Mouse (Mus musculus): ENCODE results near the gene Entpd3. TPM values are rescaled to one million over a fixed set of nuclear protein-coding genes. Genes with fewer than 3 reads are reported as not detected.

Gene Entpd3
- polyA plus RNA-seq, 1 experiment = 0.06 TPM

DNA sequence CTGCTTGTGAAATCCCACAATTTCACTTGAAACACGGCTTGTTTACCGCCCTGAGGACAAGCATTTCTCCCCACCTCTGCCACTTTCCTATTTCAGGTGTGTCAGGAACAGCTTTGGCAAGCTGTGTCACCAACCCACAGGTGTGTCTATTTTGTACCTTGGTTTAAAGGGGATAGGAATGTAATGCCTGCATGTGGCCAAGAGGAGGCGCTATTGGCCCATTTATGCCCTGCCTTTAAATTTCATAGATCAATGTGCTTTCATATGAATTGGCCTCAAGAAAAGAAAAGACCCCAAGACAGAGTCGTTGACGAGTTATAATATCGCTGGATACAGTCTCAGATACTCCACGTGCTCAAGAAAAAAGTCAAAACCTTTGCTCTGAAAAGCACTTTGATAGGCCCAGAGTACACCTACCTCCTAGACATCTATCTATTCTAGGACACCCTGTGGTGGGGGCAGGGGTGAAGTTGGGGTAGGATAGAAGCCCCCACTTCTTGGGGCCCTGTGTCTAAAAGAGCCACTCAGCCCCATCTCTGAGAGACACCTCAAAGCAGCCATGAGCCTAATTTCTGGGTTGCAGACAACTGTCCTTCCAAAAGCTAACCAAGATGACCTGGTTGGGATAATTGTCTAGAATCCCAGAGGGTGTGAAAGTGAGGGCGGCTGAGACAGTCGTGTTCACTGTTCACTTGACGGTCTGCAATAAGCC is 38.3 kb upstream of the Entpd3 start:
- TF ChIP-seq POLR2A (IDR thresholded peaks at IDR 0.05; ENCODE audit: control insufficient read depth, low read depth, low read length) = no peak
- no peak; the same call in 1 of the 2 replicates for TF ChIP-seq CTCF (IDR thresholded peaks at IDR 0.05; ENCODE audit: control insufficient read depth, insufficient read depth, insufficient replicate concordance, low read depth, low read length)
- H3K4me1 ChIP-seq (ENCODE audit: control insufficient read depth, insufficient read depth, low read length) = no peaks in the 10 kb centered on the region; the same call in 1 of the 2 replicates
- no peaks in the 10 kb centered on the region for H3K36me3 ChIP-seq (ENCODE audit: control insufficient read depth, insufficient read depth, low read length)
- H3K27me3 ChIP-seq (ENCODE audit: control insufficient read depth, insufficient read depth, low read length) = no peaks in the 10 kb centered on the region
- H3K4me3 ChIP-seq (ENCODE audit: control insufficient read depth, low read depth, low read length) = no peak overlapping the region
- no peak overlapping the region for H3K27ac ChIP-seq (ENCODE audit: control insufficient read depth, insufficient read depth, low read depth, low read length)

DNA sequence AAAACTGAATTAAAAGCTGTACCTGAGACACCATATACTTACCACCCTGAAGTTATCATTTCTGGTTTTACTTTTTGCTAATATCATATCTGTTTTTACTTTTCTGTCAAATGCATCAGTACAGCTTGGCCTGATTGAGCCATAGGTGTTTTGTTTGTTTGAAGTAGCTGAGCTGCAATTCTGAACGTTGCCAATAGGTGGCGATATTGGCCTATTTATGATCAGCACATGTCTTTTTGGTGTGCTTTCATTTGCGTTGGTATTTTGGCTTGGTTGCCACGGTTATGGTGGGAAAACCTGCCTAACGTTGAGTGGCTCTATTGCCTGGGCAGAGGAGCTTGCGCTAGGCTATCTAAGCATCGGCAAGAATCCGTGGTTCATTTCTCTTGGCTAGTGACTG is 37.6 kb upstream of the Entpd3 start:
- no peak for TF ChIP-seq POLR2A (IDR thresholded peaks at IDR 0.05; ENCODE audit: control insufficient read depth, low read depth, low read length)
- peak; percentile 42; the same call in 1 of the 2 replicates for TF ChIP-seq CTCF (IDR thresholded peaks at IDR 0.05; ENCODE audit: control insufficient read depth, insufficient read depth, insufficient replicate concordance, low read depth, low read length)
- Histone ChIP-seq H3K4me1 (ENCODE audit: control insufficient read depth, insufficient read depth, low read length) (no peaks in the 10 kb centered on the region; the same call in 1 of the 2 replicates), H3K4me3 (ENCODE audit: control insufficient read depth, low read depth, low read length) (no peak overlapping the region), H3K36me3 (ENCODE audit: control insufficient read depth, insufficient read depth, low read length) (no peaks in the 10 kb centered on the region), H3K27ac (ENCODE audit: control insufficient read depth, insufficient read depth, low read depth, low read length) (no peak overlapping the region), H3K27me3 (ENCODE audit: control insufficient read depth, insufficient read depth, low read length) (no peaks in the 10 kb centered on the region)

DNA sequence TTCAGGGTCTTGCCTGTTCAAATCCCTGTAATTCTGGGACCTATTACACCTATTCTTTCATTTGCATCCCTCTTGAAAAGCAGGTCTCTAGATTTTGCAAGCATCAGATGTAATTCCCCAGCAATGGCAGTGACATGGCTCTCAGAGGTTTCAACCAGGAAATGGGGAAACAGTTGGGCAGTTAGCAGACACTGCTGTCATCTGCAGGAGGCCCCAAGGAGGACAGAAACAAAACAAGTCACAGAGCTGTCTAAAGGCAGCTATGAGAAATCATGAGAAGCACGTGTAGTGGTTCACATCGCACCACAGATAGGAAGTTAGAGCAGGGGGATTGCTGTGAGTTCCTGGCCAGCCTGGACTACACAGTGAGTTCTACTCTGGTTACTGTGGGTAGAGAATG is 35.2 kb upstream of the Entpd3 start:
- H3K36me3 ChIP-seq (ENCODE audit: control insufficient read depth, insufficient read depth, low read length) = no peaks in the 10 kb centered on the region
- H3K4me3 ChIP-seq (ENCODE audit: control insufficient read depth, low read depth, low read length) = no peak overlapping the region
- no peak overlapping the region for H3K27ac ChIP-seq (ENCODE audit: control insufficient read depth, insufficient read depth, low read depth, low read length)
- no peaks in the 10 kb centered on the region; the same call in 1 of the 2 replicates for H3K4me1 ChIP-seq (ENCODE audit: control insufficient read depth, insufficient read depth, low read length)
- TF ChIP-seq POLR2A (IDR thresholded peaks at IDR 0.05; ENCODE audit: control insufficient read depth, low read depth, low read length) (no peak), CTCF (IDR thresholded peaks at IDR 0.05; ENCODE audit: control insufficient read depth, insufficient read depth, insufficient replicate concordance, low read depth, low read length) (no peak)
- no peaks in the 10 kb centered on the region for H3K27me3 ChIP-seq (ENCODE audit: control insufficient read depth, insufficient read depth, low read length)

DNA sequence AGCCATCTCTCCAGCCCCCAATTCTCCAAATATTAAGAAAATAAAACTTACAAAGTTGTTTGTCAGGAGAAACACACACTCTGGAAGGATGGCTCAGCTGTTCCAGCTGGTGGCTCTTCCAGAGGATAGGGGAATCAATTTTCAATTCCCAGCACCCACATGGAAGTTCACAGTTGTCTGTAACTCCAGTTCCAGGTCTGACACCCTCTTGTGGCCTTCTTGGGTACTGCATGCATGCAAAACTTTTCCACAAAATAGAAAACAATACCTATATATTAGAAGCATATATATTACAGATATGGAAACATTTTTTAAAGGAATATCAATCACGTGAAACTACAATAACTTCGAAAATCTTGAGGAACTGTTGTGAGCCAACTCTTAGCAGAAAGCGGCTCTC is 27.8 kb upstream of the Entpd3 start:
- no peaks in the 10 kb centered on the region for H3K4me1 ChIP-seq (ENCODE audit: control insufficient read depth, insufficient read depth, low read length)
- H3K36me3 ChIP-seq (ENCODE audit: control insufficient read depth, insufficient read depth, low read length) = no peaks in the 10 kb centered on the region
- no peaks in the 10 kb centered on the region for H3K27me3 ChIP-seq (ENCODE audit: control insufficient read depth, insufficient read depth, low read length)
- TF ChIP-seq CTCF (IDR thresholded peaks at IDR 0.05; ENCODE audit: control insufficient read depth, insufficient read depth, insufficient replicate concordance, low read depth, low read length) = no peak
- H3K27ac ChIP-seq (ENCODE audit: control insufficient read depth, insufficient read depth, low read depth, low read length) = no peak overlapping the region
- H3K4me3 ChIP-seq (ENCODE audit: control insufficient read depth, low read depth, low read length) = no peak overlapping the region

DNA sequence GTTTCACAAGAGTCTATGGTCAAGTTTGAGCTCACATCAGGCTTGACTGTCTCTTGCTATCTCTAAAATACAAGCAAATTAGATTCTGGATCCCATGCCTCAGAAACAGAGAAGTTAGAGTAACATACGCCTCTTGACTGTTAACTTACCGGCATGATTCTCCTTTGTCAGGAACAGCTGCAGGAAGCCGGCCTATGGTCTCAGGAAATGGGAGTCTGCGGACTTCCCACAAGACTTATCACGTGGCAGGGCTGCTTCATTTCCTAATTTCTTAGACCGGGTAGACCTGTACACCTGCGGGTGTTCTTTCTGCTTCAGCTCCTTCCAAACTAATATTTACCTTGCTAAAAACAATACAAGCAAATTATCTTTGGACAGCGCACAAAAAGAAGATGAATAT is 22.9 kb upstream of the Entpd3 start:
- H3K4me3 ChIP-seq (ENCODE audit: control insufficient read depth, low read depth, low read length) = no peak overlapping the region
- no peak overlapping the region for H3K27ac ChIP-seq (ENCODE audit: control insufficient read depth, insufficient read depth, low read depth, low read length)
- no peaks in the 10 kb centered on the region for H3K36me3 ChIP-seq (ENCODE audit: control insufficient read depth, insufficient read depth, low read length)
- peaks cover 6% of the 10 kb centered on the region for H3K4me1 ChIP-seq (ENCODE audit: control insufficient read depth, insufficient read depth, low read length)
- no peaks in the 10 kb centered on the region for H3K27me3 ChIP-seq (ENCODE audit: control insufficient read depth, insufficient read depth, low read length)
- TF ChIP-seq CTCF (IDR thresholded peaks at IDR 0.05; ENCODE audit: control insufficient read depth, insufficient read depth, insufficient replicate concordance, low read depth, low read length) (no peak), POLR2A (IDR thresholded peaks at IDR 0.05; ENCODE audit: control insufficient read depth, low read depth, low read length) (no peak)

DNA sequence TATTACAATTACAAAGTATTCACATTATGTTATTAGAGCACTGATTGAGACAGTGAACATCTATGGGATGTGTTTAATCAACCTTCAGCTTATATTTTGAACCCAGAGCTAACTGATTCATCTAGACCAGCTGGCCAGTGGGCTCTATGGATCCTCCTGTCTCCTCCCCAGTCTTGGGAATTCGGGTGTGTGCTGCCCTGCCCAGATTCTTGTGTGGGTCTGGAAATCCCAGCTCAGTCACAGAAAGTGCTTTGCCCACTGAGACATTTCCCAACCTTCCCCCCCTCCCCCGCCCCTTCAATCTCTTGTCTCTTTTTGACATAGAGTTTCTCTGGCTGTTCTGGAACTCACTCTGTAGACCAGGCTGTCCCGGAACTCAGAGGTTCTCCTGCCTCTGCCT is 20.7 kb upstream of the Entpd3 start:
- Histone ChIP-seq H3K27me3 (ENCODE audit: control insufficient read depth, insufficient read depth, low read length) (no peaks in the 10 kb centered on the region), H3K4me1 (ENCODE audit: control insufficient read depth, insufficient read depth, low read length) (peaks cover 6% of the 10 kb centered on the region), H3K27ac (ENCODE audit: control insufficient read depth, insufficient read depth, low read depth, low read length) (no peak overlapping the region), H3K4me3 (ENCODE audit: control insufficient read depth, low read depth, low read length) (no peak overlapping the region), H3K36me3 (ENCODE audit: control insufficient read depth, insufficient read depth, low read length) (no peaks in the 10 kb centered on the region)
- no peak for TF ChIP-seq POLR2A (IDR thresholded peaks at IDR 0.05; ENCODE audit: control insufficient read depth, low read depth, low read length)
- no peak for TF ChIP-seq CTCF (IDR thresholded peaks at IDR 0.05; ENCODE audit: control insufficient read depth, insufficient read depth, insufficient replicate concordance, low read depth, low read length)

DNA sequence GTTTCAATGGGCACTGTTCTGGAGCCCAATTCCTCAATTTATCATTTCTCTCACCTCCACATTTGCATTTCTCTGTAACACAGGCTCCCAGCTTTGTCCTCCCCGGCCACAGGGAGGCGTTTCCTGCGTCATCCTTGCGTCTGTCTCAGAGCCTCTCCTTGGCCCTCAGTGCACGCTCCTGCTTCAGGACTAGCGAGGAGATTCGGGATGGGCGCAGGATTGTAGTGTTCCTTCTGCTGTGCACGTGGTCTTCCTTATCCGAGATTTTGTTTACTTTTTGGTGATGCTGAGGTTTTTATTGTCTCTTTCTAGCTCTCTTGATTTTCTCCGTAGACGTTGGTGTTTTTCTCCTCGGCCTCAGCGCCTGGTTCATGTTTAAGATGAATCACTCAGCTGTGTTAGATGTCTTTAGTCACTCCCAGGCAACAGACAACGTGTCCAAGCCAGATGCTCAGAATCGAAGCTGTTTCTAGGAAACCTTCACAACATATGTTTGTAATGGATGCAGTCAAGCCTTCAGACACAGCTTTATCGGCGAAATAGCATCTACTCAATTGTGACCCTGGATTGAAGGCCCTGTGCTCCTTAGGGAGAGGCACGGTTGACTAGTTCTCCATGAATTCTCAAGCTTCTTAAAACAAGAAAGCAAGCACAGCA is 20.0 kb upstream of the Entpd3 start:
- TF ChIP-seq CTCF (IDR thresholded peaks at IDR 0.05; ENCODE audit: control insufficient read depth, insufficient read depth, insufficient replicate concordance, low read depth, low read length) (no peak), POLR2A (IDR thresholded peaks at IDR 0.05; ENCODE audit: control insufficient read depth, low read depth, low read length) (no peak)
- Histone ChIP-seq H3K4me3 (ENCODE audit: control insufficient read depth, low read depth, low read length) (peak overlapping the region; percentile 17; the same call in 1 of the 2 replicates), H3K27ac (ENCODE audit: control insufficient read depth, insufficient read depth, low read depth, low read length) (no peak overlapping the region), H3K4me1 (ENCODE audit: control insufficient read depth, insufficient read depth, low read length) (peaks cover 6% of the 10 kb centered on the region), H3K36me3 (ENCODE audit: control insufficient read depth, insufficient read depth, low read length) (no peaks in the 10 kb centered on the region), H3K27me3 (ENCODE audit: control insufficient read depth, insufficient read depth, low read length) (no peaks in the 10 kb centered on the region)
